Mouse (Mus musculus): ENCODE results near the gene Pawr. TPM values are rescaled to one million over a fixed set of nuclear protein-coding genes. Genes with fewer than 3 reads are reported as not detected.

The Pawr gene
- polyA plus RNA-seq, 1 experiment, result 46.2 TPM

DNA sequence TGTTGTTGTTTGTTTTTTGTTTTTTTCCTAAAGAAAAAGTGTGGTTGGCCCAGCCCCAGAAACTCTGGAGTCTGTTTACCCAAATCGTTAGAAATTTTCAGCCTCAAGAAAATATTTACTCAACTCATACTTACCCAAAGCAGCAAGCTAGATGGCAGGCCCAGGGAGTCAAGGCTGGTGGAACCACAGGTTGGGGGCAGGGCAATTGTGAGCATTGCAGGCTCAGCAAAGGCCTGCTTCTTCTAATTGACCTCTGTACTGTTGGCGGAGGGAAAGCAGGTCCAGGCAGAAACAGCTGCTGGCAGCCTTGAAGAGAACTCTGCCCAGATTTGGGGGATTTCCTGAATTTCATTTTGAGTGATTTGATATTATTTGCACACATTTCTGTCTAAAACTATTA, 121.6 kb downstream of the Pawr start:
- Histone ChIP-seq H3K4me3 (ENCODE audit: insufficient read depth, low read length) (no peak overlapping the region), H3K27ac (ENCODE audit: insufficient read depth, low read length) (no peak overlapping the region), H3K4me1 (ENCODE audit: control insufficient read depth, insufficient read depth, low read length) (no peaks in the 10 kb centered on the region)
- TF ChIP-seq CTCF (IDR thresholded peaks at IDR 0.05; ENCODE audit: borderline replicate concordance, insufficient read depth, low read length), result no peak
- TF ChIP-seq POLR2A (IDR thresholded peaks at IDR 0.05; ENCODE audit: low read depth, low read length), result no peak

DNA sequence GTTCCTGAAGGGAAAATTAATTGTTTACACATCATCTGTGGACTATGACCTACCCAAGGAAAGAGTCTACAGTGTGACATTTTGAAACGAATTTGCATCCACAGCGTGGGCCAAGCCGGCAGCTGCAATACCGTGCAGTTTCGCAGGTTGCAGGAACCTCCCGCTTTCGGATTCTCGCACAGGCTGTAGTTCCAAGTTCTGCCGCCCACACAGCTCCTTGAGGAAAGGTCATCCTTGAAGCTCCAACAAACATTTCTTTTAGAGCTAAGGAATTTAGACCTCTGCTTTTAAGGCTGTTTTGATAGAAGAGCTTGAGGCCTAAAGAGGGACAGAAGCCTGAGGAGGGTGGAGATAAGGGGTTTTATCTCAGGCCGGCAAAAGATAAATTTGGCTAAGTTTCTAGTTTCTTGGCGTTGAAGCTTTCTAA, 122.8 kb downstream of the Pawr start:
- H3K4me3 ChIP-seq (ENCODE audit: insufficient read depth, low read length), result no peak overlapping the region
- no peak overlapping the region for H3K27ac ChIP-seq (ENCODE audit: insufficient read depth, low read length)
- TF ChIP-seq POLR2A (IDR thresholded peaks at IDR 0.05; ENCODE audit: low read depth, low read length) (no peak), CTCF (IDR thresholded peaks at IDR 0.05; ENCODE audit: borderline replicate concordance, insufficient read depth, low read length) (no peak)
- H3K4me1 ChIP-seq (ENCODE audit: control insufficient read depth, insufficient read depth, low read length), result no peaks in the 10 kb centered on the region

DNA sequence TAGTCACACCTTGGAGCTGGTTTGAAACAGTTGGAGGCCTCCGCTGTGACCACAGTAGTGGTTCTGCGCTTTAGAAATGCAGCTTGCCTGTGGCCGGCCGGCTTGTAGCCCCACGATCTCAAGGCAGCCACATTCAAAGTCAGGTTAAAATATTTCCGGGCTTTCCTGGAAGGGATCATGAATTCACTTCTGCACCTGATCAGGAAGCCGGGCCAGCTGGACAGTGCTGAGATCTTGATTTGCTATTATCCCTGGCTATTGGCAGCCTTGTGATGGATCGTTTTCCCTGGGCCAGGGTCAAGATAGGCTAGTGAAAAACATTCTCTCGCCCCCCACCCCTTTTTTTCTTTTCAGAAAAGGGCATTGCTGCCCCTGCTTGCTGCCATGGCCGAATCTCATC, 123.3 kb downstream of the Pawr start:
- H3K4me3 ChIP-seq (ENCODE audit: insufficient read depth, low read length), result no peak overlapping the region
- H3K27ac ChIP-seq (ENCODE audit: insufficient read depth, low read length), result no peak overlapping the region
- H3K4me1 ChIP-seq (ENCODE audit: control insufficient read depth, insufficient read depth, low read length), result no peaks in the 10 kb centered on the region
- TF ChIP-seq CTCF (IDR thresholded peaks at IDR 0.05; ENCODE audit: borderline replicate concordance, insufficient read depth, low read length) (no peak), POLR2A (IDR thresholded peaks at IDR 0.05; ENCODE audit: low read depth, low read length) (no peak)

DNA sequence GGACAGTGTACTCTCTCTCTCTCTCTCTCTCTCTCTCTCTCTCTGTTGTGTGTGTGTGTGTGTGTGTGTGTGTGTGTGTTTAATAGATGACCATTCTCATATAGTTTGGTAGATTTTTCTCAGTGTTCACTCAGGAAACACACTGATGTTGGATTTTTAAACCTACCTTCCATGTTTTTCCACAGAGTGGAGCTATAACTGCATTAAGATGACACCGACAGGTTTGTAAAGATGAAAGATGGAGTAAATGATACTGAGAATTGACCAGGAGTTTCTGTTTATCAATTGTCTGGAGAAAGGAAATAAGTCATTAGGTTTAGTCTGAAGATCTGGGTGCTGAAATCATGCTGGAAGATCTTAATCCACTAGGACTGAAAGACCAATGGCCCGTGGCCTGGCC, 124.0 kb downstream of the Pawr start:
- TF ChIP-seq CTCF (IDR thresholded peaks at IDR 0.05; ENCODE audit: borderline replicate concordance, insufficient read depth, low read length), result no peak
- H3K4me3 ChIP-seq (ENCODE audit: insufficient read depth, low read length), result no peak overlapping the region
- H3K4me1 ChIP-seq (ENCODE audit: control insufficient read depth, insufficient read depth, low read length), result no peaks in the 10 kb centered on the region
- no peak overlapping the region for H3K27ac ChIP-seq (ENCODE audit: insufficient read depth, low read length)

DNA sequence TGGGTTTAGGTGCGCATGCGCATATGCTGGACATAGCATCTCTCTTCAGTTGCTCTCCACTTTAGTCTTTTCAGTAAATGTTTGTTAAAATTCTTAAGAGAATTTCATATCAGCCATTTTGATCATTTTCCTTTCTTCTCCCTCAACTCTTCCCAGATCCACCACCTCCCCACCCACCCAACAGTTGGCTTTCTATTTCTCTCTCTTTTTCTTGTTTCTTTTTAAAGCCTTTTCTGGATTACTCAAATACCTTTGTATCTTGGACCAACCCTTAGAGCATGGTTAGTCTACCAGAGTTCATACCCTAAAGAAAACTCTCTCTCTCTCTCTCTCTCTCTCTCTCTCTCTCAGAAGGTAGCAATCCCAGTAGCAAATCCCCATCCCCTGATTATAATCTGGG, 125.1 kb downstream of the Pawr start:
- Histone ChIP-seq H3K4me3 (ENCODE audit: insufficient read depth, low read length) (no peak overlapping the region), H3K27ac (ENCODE audit: insufficient read depth, low read length) (no peak overlapping the region), H3K4me1 (ENCODE audit: control insufficient read depth, insufficient read depth, low read length) (no peaks in the 10 kb centered on the region)
- TF ChIP-seq CTCF (IDR thresholded peaks at IDR 0.05; ENCODE audit: borderline replicate concordance, insufficient read depth, low read length) (no peak), POLR2A (IDR thresholded peaks at IDR 0.05; ENCODE audit: low read depth, low read length) (no peak)

DNA sequence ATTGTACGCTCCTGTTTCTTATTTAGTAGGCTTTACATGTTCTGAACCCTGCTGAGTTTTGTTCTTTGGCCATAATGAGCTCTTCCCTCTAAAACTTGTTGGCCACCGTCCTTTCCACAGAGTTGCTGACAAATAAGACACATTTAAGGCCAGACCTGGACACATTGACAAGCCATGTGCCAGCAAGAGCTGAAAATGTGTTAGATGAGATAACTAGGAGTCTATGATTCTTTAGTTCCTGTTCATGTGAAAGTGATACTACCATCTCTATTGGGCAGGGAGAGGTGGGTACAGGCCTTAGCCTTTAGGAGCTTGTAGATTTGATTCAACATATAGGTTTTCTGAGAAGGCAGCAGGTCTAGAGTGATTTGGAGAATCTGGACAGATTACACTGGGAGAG, 129.9 kb downstream of the Pawr start:
- Histone ChIP-seq H3K4me3 (ENCODE audit: insufficient read depth, low read length) (no peak overlapping the region), H3K27ac (ENCODE audit: insufficient read depth, low read length) (no peak overlapping the region), H3K4me1 (ENCODE audit: control insufficient read depth, insufficient read depth, low read length) (no peaks in the 10 kb centered on the region)
- no peak for TF ChIP-seq CTCF (IDR thresholded peaks at IDR 0.05; ENCODE audit: borderline replicate concordance, insufficient read depth, low read length)
- no peak for TF ChIP-seq POLR2A (IDR thresholded peaks at IDR 0.05; ENCODE audit: low read depth, low read length)

Other genes starting within 250 kb of the Pawr start
- 152 and 168 TPM in 2 replicates for gene Ppp1r12a, start 169.9 kb upstream of the Pawr start, polyA plus RNA-seq (2011; ENCODE audit: insufficient read length, low read depth, missing spikeins)

All from embryonic fibroblast, embryonic 13.5 days (primary cell).